Mouse (Mus musculus): ENCODE measurements at regions not wholly inside any gene's neighbourhood (a gene's known extent, or its start where the extent isn't known, plus 50 kb on each side); places are given as distances from the start of the nearest gene placed in this dataset.

DNA sequence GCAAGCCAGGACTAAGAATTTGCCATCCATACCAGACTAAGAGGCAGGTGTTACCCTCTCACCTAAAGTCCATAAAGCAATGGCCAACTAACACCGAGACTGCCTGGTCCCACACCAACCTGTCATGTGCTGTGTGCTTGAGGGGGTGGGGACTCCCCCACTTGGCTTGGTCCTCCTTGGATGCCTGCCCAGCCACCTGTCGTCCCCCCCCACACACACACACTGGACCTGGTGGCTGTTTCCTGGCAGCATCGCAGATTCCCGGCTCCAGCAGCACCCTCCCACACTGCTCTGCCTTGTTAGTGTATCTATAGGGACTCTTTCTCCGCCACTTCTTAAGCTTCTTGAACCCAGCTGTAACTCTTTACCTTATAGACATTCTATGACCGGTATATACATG lies 325.7 kb upstream of the Rtl1 start:
- H3K27me3 ChIP-seq (replicated peaks), result no peaks in the 10 kb centered on the region
- no peak for TF ChIP-seq CHD1 (IDR thresholded peaks at IDR 0.05; ENCODE audit: low read depth, low read length)
- no peak for TF ChIP-seq CHD2 (IDR thresholded peaks at IDR 0.05; ENCODE audit: low read length)
- TF ChIP-seq POLR2AphosphoS2 (IDR thresholded peaks at IDR 0.05; ENCODE audit: low read depth, low read length), result no peak
- TF ChIP-seq MAFK (IDR thresholded peaks at IDR 0.05; ENCODE audit: insufficient replicate concordance, low read length), result no peak
- TF ChIP-seq RCOR1 (conservative IDR thresholded peaks at IDR 0.05; ENCODE audit: low read depth, low read length), result no peak
- TF ChIP-seq SIN3A (IDR thresholded peaks at IDR 0.05; ENCODE audit: low read length), result no peak
- no peak for TF ChIP-seq POLR2A (IDR thresholded peaks at IDR 0.05; ENCODE audit: low read depth, low read length)
- TF ChIP-seq MAX (IDR thresholded peaks at IDR 0.05; ENCODE audit: low read length), result no peak
- TF ChIP-seq USF1 (IDR thresholded peaks at IDR 0.05; ENCODE audit: low read depth, low read length), result no peak
- TF ChIP-seq ELF1 (IDR thresholded peaks at IDR 0.05; ENCODE audit: low read depth, low read length), result no peak
- TF ChIP-seq JUN (IDR thresholded peaks at IDR 0.05; ENCODE audit: insufficient read depth, low read depth, low read length), result no peak
- no peak for TF ChIP-seq ZC3H11A (IDR thresholded peaks at IDR 0.05; ENCODE audit: low read depth, low read length)
- no peak for TF ChIP-seq ZKSCAN1 (IDR thresholded peaks at IDR 0.05; ENCODE audit: borderline replicate concordance, low read depth, low read length)
- no peak for TF ChIP-seq SMC3 (IDR thresholded peaks at IDR 0.05; ENCODE audit: low read depth, low read length)
- no peak for TF ChIP-seq PAX5 (IDR thresholded peaks at IDR 0.05; ENCODE audit: low read length)
- no peak for TF ChIP-seq HCFC1 (IDR thresholded peaks at IDR 0.05; ENCODE audit: low read depth, low read length)
- TF ChIP-seq IRF4 (IDR thresholded peaks at IDR 0.05; ENCODE audit: low read depth, low read length), result no peak
- H3K9me3 ChIP-seq (replicated peaks; ENCODE audit: low read length), result peaks cover 84% of the 10 kb centered on the region
- dilution Hi-C loops (cut with MboI; ENCODE audit: extremely low pct_ligation_motif_present, extremely low pct_unique_long_range_greater_than_20kb, low sequenced_read_pairs) (no loop called here), in situ Hi-C loops (cut with MboI; ENCODE audit: low pct_ligation_motif_present, low pct_unique_long_range_greater_than_20kb, low sequenced_read_pairs) (no loop called here)
- no peak overlapping the region for H3K9ac ChIP-seq (ENCODE audit: insufficient read depth, low read depth)
- H3K27ac ChIP-seq (ENCODE audit: insufficient read depth, low read depth), result no peak overlapping the region
- H3K79me2 ChIP-seq (replicated peaks; ENCODE audit: control insufficient read depth, extremely low read depth, insufficient read depth, poor library complexity, severe bottlenecking), result no peaks in the 10 kb centered on the region
- no peak overlapping the region for H3K4me3 ChIP-seq (replicated peaks in 1 of 3; ENCODE audit: low read depth in 2 of 3, low read length in 2 of 3, poor library complexity in 1 of 3)
- H3K4me2 ChIP-seq (ENCODE audit: insufficient read depth, low read depth, poor library complexity, severe bottlenecking), result no peak overlapping the region
- H3K4me1 ChIP-seq (ENCODE audit: control insufficient read depth in 1 of 2, insufficient read depth in 2 of 2), result no peaks in the 10 kb centered on the region
- no peaks in the 10 kb centered on the region for H3K36me3 ChIP-seq (replicated peaks in 1 of 2; ENCODE audit: control insufficient read depth in 1 of 2, insufficient read depth in 1 of 2, low read length in 1 of 2)
- DNase-seq (ENCODE audit: extremely low read depth), result no peak

DNA sequence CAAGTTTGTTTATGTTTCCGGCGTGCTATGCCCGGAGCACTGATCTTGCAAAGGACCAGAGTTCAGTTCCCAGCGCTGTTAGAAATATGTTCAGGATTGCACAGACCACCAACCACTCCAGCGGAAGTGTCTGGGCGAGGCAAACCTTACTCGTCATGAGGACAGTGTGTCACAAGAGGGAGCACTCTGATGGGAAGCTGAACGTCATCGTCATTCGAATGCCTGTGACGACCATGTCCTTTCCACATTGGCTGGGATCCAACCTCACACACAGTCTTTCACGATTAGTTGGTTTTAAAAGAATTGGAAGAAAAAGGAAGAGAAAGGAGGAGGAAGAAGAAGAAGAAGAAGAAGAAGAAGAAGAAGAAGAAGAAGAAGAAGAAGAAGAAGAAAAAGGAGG lies 326.5 kb upstream of the Rtl1 start:
- TF ChIP-seq MEF2A (IDR thresholded peaks at IDR 0.05; ENCODE audit: borderline replicate concordance, low read depth, low read length), result no peak
- dilution Hi-C loops (cut with MboI; ENCODE audit: extremely low pct_ligation_motif_present, extremely low pct_unique_long_range_greater_than_20kb, low sequenced_read_pairs), result no loop called here
- H3K79me2 ChIP-seq (replicated peaks; ENCODE audit: control insufficient read depth, extremely low read depth, insufficient read depth, poor library complexity, severe bottlenecking), result no peaks in the 10 kb centered on the region
- H3K9ac ChIP-seq (ENCODE audit: insufficient read depth, low read depth), result no peak overlapping the region
- H3K9me3 ChIP-seq (replicated peaks; ENCODE audit: low read length), result peaks cover 78% of the 10 kb centered on the region
- no peaks in the 10 kb centered on the region for H3K27me3 ChIP-seq (replicated peaks)
- H3K36me3 ChIP-seq (replicated peaks in 1 of 2; ENCODE audit: control insufficient read depth in 1 of 2, insufficient read depth in 1 of 2, low read length in 1 of 2), result no peaks in the 10 kb centered on the region
- H3K4me1 ChIP-seq (ENCODE audit: control insufficient read depth in 1 of 2, insufficient read depth in 2 of 2), result no peaks in the 10 kb centered on the region
- H3K27ac ChIP-seq (ENCODE audit: insufficient read depth, low read depth), result no peak overlapping the region
- no peak overlapping the region for H3K4me2 ChIP-seq (ENCODE audit: insufficient read depth, low read depth, poor library complexity, severe bottlenecking)
- H3K4me3 ChIP-seq (replicated peaks in 1 of 3; ENCODE audit: low read depth in 2 of 3, low read length in 2 of 3, poor library complexity in 1 of 3), result no peak overlapping the region
- in situ Hi-C loops (cut with MboI; ENCODE audit: low pct_ligation_motif_present, low pct_unique_long_range_greater_than_20kb, low sequenced_read_pairs), result no loop called here
- no peak for DNase-seq (ENCODE audit: extremely low read depth)

Data from CH12.LX (cell line).